Comparison of ENCODE assay signal across 9 mouse cellular contexts in genomic region chr3:94480291-94480884, GRCm38 (mm10). TPM values are rescaled to one million over a fixed set of nuclear protein-coding genes. Genes with fewer than 3 reads are reported as not detected.
A peak's percentile ranks its signal among the peaks of the same experiment; 100 is the strongest.
DNase-seq lines count a peak whose midpoint lies in the region; ATAC-seq and TF ChIP-seq lines count a peak whose summit lies in the region.
"Had no signal": no experiment of that assay in that cellular context is flagged by ENCODE, and none has a peak within 500 bp of the region (broad histone marks: within the 10 kb centered on the region; RNA-seq: fewer than 3 reads in every experiment).

Gene Riiad1, minus strand, starts transcription at chr3:94480341.

- no peaks in the 10 kb centered on the region for H3K9me3 ChIP-seq in heart, embryonic 10.5 days
- no peaks in the 10 kb centered on the region for H3K9me3 ChIP-seq in ES-Bruce4 (replicated peaks; ENCODE audit: control insufficient read depth, insufficient read depth, low read length, poor library complexity, severe bottlenecking)
- no peaks in the 10 kb centered on the region for H3K9me3 ChIP-seq in forebrain, embryonic 12.5 days
- no peaks in the 10 kb centered on the region for H3K9me3 ChIP-seq in limb, embryonic 14.5 days (ENCODE audit: control insufficient read depth, low read length)
- H3K9me3 ChIP-seq: liver, embryonic 13.5 days had no signal

- no peak for TF ChIP-seq CTCF in ES-Bruce4 (IDR thresholded peaks at IDR 0.05; ENCODE audit: low read depth, low read length)

- H3K4me2 ChIP-seq in forebrain, embryonic 12.5 days: peak within 1 kb of the TSS; percentile 72
- 0 out of 2 replicates have a peak within 1 kb of the TSS, but pooled peaks have one; percentile 3 for H3K4me2 ChIP-seq in limb, embryonic 14.5 days (replicated peaks; ENCODE audit: low read depth, low read length, severe bottlenecking)
- H3K4me2 ChIP-seq: liver, embryonic 13.5 days had no signal

- no peaks in the 10 kb centered on the region for H3K36me3 ChIP-seq in heart, embryonic 10.5 days
- H3K36me3 ChIP-seq in ES-Bruce4 (ENCODE audit: control insufficient read depth, insufficient read depth, low read length, poor library complexity, severe bottlenecking): no peaks in the 10 kb centered on the region
- peaks cover 23% of the 10 kb centered on the region for H3K36me3 ChIP-seq in forebrain, embryonic 12.5 days (replicated peaks)
- no peaks in the 10 kb centered on the region for H3K36me3 ChIP-seq in limb, embryonic 14.5 days (ENCODE audit: control insufficient read depth, insufficient read depth, low read length)
- H3K36me3 ChIP-seq: liver, embryonic 13.5 days had no signal

- H3K9ac ChIP-seq in ES-Bruce4 (ENCODE audit: low read depth, poor library complexity, severe bottlenecking): no peak within 1 kb of the TSS
- H3K9ac ChIP-seq in forebrain, embryonic 12.5 days: peak within 1 kb of the TSS; percentile 84
- H3K9ac ChIP-seq in limb, embryonic 14.5 days (ENCODE audit: low read depth, low read length, severe bottlenecking): no peak within 1 kb of the TSS
- H3K9ac ChIP-seq: liver, embryonic 13.5 days had no signal

- 9% methylated on average over 16 of the region's 16 CpGs for WGBS in heart, embryonic 10.5 days
- WGBS in forebrain, embryonic 12.5 days: 13% methylated on average over 16 of the region's 16 CpGs
- WGBS in limb, embryonic 14.5 days: 10% methylated on average over 15 of the region's 16 CpGs

- no peak for DNase-seq in heart, embryonic 10.5 days (ENCODE audit: low spot score)
- DNase-seq in heart, postnatal 36 days: no peak
- DNase-seq in limb, embryonic 14.5 days (ENCODE audit: low spot score): no peak
- DNase-seq in ovary, postnatal 36 days (ENCODE audit: low spot score): no peak
- DNase-seq in lung, postnatal 10 days: no peak
- DNase-seq: liver, embryonic 13.5 days had no signal

- H3K27ac ChIP-seq in heart, embryonic 10.5 days: no peak within 1 kb of the TSS
- H3K27ac ChIP-seq in ES-Bruce4 (ENCODE audit: insufficient read depth, low read length): no peak within 1 kb of the TSS
- H3K27ac ChIP-seq in forebrain, embryonic 12.5 days: peak within 1 kb of the TSS; percentile 92
- H3K27ac ChIP-seq in limb, embryonic 14.5 days (replicated peaks; ENCODE audit: low read depth, low read length): no peak within 1 kb of the TSS
- H3K27ac ChIP-seq: liver, embryonic 13.5 days had no signal

- peak; percentile 71; the same call in 1 of the 2 replicates for TF ChIP-seq EP300 in ES-Bruce4 (IDR thresholded peaks at IDR 0.05; ENCODE audit: insufficient read depth, low read depth, low read length)

- no peak for ATAC-seq in forebrain, embryonic 12.5 days (ENCODE audit: low FRiP score)
- no peak for ATAC-seq in limb, embryonic 14.5 days (ENCODE audit: low FRiP score, low read depth)
- ATAC-seq in erythroblast, adult 5-6 weeks (replicated peaks; ENCODE audit: low FRiP score, poor library complexity, severe bottlenecking): no peak

- H3K27me3 ChIP-seq in heart, embryonic 10.5 days (ENCODE audit: insufficient read depth, poor library complexity, severe bottlenecking): peaks cover 47% of the 10 kb centered on the region
- H3K27me3 ChIP-seq in ES-Bruce4 (ENCODE audit: control insufficient read depth, insufficient read depth, low read length, poor library complexity, severe bottlenecking): no peaks in the 10 kb centered on the region
- H3K27me3 ChIP-seq in forebrain, embryonic 12.5 days: peaks cover 6% of the 10 kb centered on the region; the same call in 1 of the 2 replicates
- 0 out of 2 replicates have a peak, but pooled peaks cover 10% of the 10 kb centered on the region for H3K27me3 ChIP-seq in limb, embryonic 14.5 days (ENCODE audit: control insufficient read depth, insufficient read depth, low read length)

- peaks cover 63% of the 10 kb centered on the region for H3K4me1 ChIP-seq in heart, embryonic 10.5 days
- peaks cover 3% of the 10 kb centered on the region for H3K4me1 ChIP-seq in ES-Bruce4 (ENCODE audit: control insufficient read depth, insufficient read depth, low read length)
- H3K4me1 ChIP-seq in forebrain, embryonic 12.5 days: peaks cover 96% of the 10 kb centered on the region
- H3K4me1 ChIP-seq in limb, embryonic 14.5 days (ENCODE audit: control insufficient read depth, insufficient read depth, low read length): peaks cover 3% of the 10 kb centered on the region; the same call in 1 of the 2 replicates

- no peak for TF ChIP-seq POLR2A in ES-Bruce4 (IDR thresholded peaks at IDR 0.05; ENCODE audit: insufficient read depth, low read length)
- no peak for TF ChIP-seq POLR2A in limb, embryonic 14.5 days (IDR thresholded peaks at IDR 0.05; ENCODE audit: borderline replicate concordance, extremely low read depth, insufficient read depth, insufficient read length)

- intact Hi-C loops in heart, postnatal 36 days (cut with DNase I): no loop called here

- H3K4me3 ChIP-seq in heart, embryonic 10.5 days: peak within 1 kb of the TSS; percentile 43
- peak within 1 kb of the TSS; percentile 55 for H3K4me3 ChIP-seq in ES-Bruce4 (ENCODE audit: low read depth, low read length)
- H3K4me3 ChIP-seq in forebrain, embryonic 12.5 days (replicated peaks): peak within 1 kb of the TSS; percentile 64
- H3K4me3 ChIP-seq in limb, embryonic 14.5 days (replicated peaks; ENCODE audit: low read length): no peak within 1 kb of the TSS
- H3K4me3 ChIP-seq: liver, embryonic 13.5 days had no signal

RNA-seq across cellular contexts. Expression of gene Riiad1, which starts in this region (rescaled TPM):
- 5.8 and 6.6 TPM in 2 replicates for polyA plus RNA-seq in heart, embryonic 10.5 days (2016; fragmentation: Nextera tagmentation; extraction: Ambion mirVana)
- 1 to 10 TPM in 1 of 2 experiments, under 1 TPM in 1; 0.46 to 1.2 TPM for total RNA-seq in heart, postnatal 36 days (2021)
- polyA plus RNA-seq in ES-Bruce4 (2011; ENCODE audit: insufficient read depth, insufficient read length, low read depth, missing spikeins): 2.5 TPM in 1 of 2 replicates, not detected in the other
- polyA plus RNA-seq in forebrain, embryonic 12.5 days (2016; fragmentation: Nextera tagmentation; extraction: Ambion mirVana): 18.1 and 19.7 TPM in 2 replicates
- 1.4 and 2.1 TPM in 2 replicates for polyA plus RNA-seq in limb, embryonic 14.5 days (2012; rRNA removed)
- polyA plus RNA-seq in limb, embryonic 14.5 days (2014; fragmentation: Nextera tagmentation; extraction: Ambion mirVana): 3.6 and 3.8 TPM in 2 replicates
- total RNA-seq in erythroblast, adult 5-6 weeks (2015; ENCODE audit: low replicate concordance): not detected in 2 replicates
- not detected in 2 replicates for total RNA-seq in erythroblast, adult 5-6 weeks (2017; ENCODE audit: low replicate concordance)
- polyA plus RNA-seq: liver, embryonic 13.5 days had no signal
